Mouse (Mus musculus): ENCODE data around the gene Chchd4. TPM values are rescaled to one million over a fixed set of nuclear protein-coding genes. Genes with fewer than 3 reads are reported as not detected.

Chchd4 gene
- polyA plus RNA-seq, 1 experiment from 2014 or later: 43.2 TPM

- H3K27me3 ChIP-seq (replicated peaks; ENCODE audit: control insufficient read depth, insufficient read depth, low read length): peaks cover 28% of the 10 kb centered on the region; the same call in 1 of the 2 replicates
- no peak overlapping the region for H3K4me2 ChIP-seq (ENCODE audit: low read depth, low read length)
- no peaks in the 10 kb centered on the region for H3K36me3 ChIP-seq (ENCODE audit: control insufficient read depth, insufficient read depth, low read length)
- no peak overlapping the region for H3K9ac ChIP-seq (ENCODE audit: low read depth, low read length)
- H3K4me1 ChIP-seq (ENCODE audit: control insufficient read depth, insufficient read depth, low read length): no peaks in the 10 kb centered on the region
- H3K27ac ChIP-seq (ENCODE audit: low read length): no peak overlapping the region
- no peak overlapping the region for H3K4me3 ChIP-seq (ENCODE audit: low read length)
- 70% methylated on average over 5 of the region's 5 CpGs for WGBS
- no peaks in the 10 kb centered on the region for H3K9me3 ChIP-seq (ENCODE audit: control insufficient read depth, low read length)
- ATAC-seq: no peak
These were observed 56.0 kb downstream of the Chchd4 start for GRCm38 (mm10) chr6:91417291-91417845.

DNA sequence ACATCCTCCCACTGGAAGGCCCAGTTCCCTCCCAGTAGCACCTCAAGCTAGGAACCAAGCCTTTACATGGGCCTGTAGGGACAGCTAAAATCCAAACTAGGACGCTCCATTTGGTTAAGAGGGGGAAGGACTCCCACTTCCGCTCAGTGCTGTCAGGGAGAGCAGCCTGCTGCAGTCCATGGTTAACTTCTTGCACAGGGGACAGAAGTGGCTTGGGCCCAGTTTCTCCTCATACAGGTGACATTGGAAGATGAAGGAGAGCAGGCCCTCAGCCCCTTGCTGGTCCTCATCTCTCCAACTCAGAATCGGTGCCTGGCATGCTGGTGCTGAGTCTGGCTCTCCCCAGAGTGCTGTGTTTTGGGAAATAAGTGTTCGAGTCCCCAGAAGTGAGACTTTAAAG is 57.2 kb downstream of the Chchd4 start:
- peaks cover 40% of the 10 kb centered on the region for H3K27me3 ChIP-seq (replicated peaks; ENCODE audit: control insufficient read depth, insufficient read depth, low read length)

GRCm38 (mm10) chr6:91414890-91415289 is 58.5 kb downstream of the Chchd4 start:
- WGBS: 2% methylated on average over 4 of the region's 4 CpGs
- Histone ChIP-seq H3K4me1 (ENCODE audit: control insufficient read depth, insufficient read depth, low read length) (peaks cover 9% of the 10 kb centered on the region), H3K27ac (ENCODE audit: low read length) (no peak overlapping the region), H3K4me3 (ENCODE audit: low read length) (no peak overlapping the region), H3K27me3 (replicated peaks; ENCODE audit: control insufficient read depth, insufficient read depth, low read length) (peaks cover 52% of the 10 kb centered on the region), H3K9me3 (ENCODE audit: control insufficient read depth, low read length) (no peaks in the 10 kb centered on the region), H3K36me3 (ENCODE audit: control insufficient read depth, insufficient read depth, low read length) (no peaks in the 10 kb centered on the region), H3K9ac (ENCODE audit: low read depth, low read length) (no peak overlapping the region), H3K4me2 (ENCODE audit: low read depth, low read length) (no peak overlapping the region)
- no peak for ATAC-seq

More for the DNA sequence above, 57.2 kb downstream of the Chchd4 start:
- no peak overlapping the region for H3K9ac ChIP-seq (ENCODE audit: low read depth, low read length)
- no peaks in the 10 kb centered on the region for H3K36me3 ChIP-seq (ENCODE audit: control insufficient read depth, insufficient read depth, low read length)
- H3K4me2 ChIP-seq (ENCODE audit: low read depth, low read length): no peak overlapping the region
- WGBS: 73% methylated on average over 4 of the region's 4 CpGs
- H3K4me1 ChIP-seq (ENCODE audit: control insufficient read depth, insufficient read depth, low read length): peaks cover 5% of the 10 kb centered on the region
- no peaks in the 10 kb centered on the region for H3K9me3 ChIP-seq (ENCODE audit: control insufficient read depth, low read length)
- ATAC-seq: no peak
- H3K4me3 ChIP-seq (ENCODE audit: low read length): no peak overlapping the region
- H3K27ac ChIP-seq (ENCODE audit: low read length): no peak overlapping the region

Other genes starting within 250 kb of the Chchd4 start
- gene Wnt7a, start 62.2 kb downstream of the Chchd4 start, polyA plus RNA-seq (2015; fragmentation: Nextera tagmentation; extraction: Ambion mirVana): not detected in 2 replicates
- gene Tmem43, start 157 bp upstream of the Chchd4 start, polyA plus RNA-seq (2015; fragmentation: Nextera tagmentation; extraction: Ambion mirVana): 35.5 and 35.7 TPM in 2 replicates
- 14.9 and 15.7 TPM in 2 replicates for gene Xpc, start 42.3 kb upstream of the Chchd4 start, polyA plus RNA-seq (2015; fragmentation: Nextera tagmentation; extraction: Ambion mirVana)
- gene Lsm3, start 42.4 kb upstream of the Chchd4 start, polyA plus RNA-seq (2015; fragmentation: Nextera tagmentation; extraction: Ambion mirVana): 215 and 233 TPM in 2 replicates
- 103 and 104 TPM in 2 replicates for gene Slc6a6, start 210.5 kb upstream of the Chchd4 start, polyA plus RNA-seq (2015; fragmentation: Nextera tagmentation; extraction: Ambion mirVana)